Mouse (Mus musculus) c-Kit-negative CD71-positive TER-119-positive erythroid progenitor cells, embryonic 14.5 days (primary cell): ENCODE results near the gene Myl6b.

ENCODE experiments used
- DNase-seq: peaks from one replicate; pipeline ENCODE4 v3.0.0-alpha.2; 2013; ENCODE audit warnings: low read depth, low spot score

Gene Myl6b

DNA sequence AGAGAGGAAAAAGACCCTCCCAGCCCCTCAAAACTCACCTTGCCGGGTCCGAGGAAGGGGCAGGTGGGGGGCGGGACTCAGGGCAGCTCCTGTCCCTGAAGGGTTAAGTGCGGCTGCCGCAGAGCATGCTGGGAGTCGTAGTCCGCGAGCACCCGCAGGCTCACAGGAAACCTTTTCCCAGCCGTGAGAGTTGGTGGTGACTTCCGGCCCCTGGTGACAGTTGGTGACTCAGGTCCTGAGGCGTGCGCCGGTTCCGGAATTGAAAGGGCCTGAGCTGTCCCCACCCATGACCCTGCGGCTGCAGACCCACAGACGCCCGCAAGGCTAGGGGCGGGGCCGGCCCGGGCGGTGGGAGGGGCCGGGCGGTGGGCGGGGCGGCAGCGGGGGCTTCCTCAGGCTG, at the start of gene Myl6b:
TSS of gene Myl6b (minus strand) at position 96 of the 400 bp plus-strand sequence.
- peak; percentile 83 for DNase-seq

DNA sequence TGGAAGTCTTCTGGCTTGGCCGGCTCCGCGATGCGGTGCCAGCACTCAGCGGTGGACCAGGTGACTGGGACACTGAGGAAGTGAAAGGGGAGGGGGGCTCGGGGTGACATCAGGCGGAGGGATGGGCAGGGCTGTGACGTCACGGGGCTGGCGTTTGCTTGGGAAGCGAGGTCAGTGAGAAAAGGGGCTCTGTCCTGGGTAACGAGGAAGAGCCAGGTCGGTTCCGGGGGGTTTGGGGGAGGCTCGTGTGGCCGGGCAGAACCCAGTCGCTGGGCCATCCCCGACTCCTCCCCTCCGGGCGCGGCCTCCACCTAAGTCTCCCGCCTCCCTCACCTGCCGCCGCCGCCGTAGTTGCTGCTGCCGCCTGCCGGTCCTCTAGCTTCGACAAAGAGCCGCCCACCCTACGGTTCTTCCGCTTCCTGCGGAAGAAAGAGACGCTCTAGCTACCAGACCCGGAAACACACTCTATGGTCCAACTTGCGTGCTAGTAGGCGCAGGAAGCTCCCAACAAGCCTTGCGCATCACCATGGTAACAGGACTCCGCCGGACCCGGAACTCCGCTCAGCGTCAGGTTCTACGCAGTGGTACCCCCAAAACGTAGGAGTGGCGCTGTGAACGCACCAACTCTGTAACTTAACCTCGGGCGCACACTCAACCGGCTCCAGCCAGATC, 49.0 kb upstream of the Myl6b start, which contains the start of gene Zc3h10:
TSS of gene Zc3h10 (minus strand) at position 414 of the 672 bp plus-strand sequence.
- DNase-seq = peak; percentile 92

DNA sequence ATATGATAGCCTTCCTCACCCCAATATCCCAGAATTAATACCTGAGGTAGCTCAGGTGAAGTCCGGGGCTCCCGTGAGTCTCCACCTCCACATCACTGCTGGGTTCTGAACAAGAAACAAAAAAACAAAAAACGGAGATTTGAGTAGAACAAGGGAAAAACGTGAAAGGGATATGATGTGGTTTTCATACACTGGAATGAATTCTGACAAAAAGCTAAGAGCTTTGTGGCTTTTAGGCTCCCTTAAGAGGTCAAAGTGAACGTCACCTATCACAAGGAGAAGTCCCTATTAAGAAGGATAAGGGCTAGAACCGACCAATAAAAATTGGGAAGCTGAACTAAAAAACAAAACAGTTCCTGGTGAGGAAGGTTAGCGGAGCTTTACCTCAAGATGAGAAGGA, 48.3 kb upstream of the Myl6b start:
- DNase-seq = no peak

DNA sequence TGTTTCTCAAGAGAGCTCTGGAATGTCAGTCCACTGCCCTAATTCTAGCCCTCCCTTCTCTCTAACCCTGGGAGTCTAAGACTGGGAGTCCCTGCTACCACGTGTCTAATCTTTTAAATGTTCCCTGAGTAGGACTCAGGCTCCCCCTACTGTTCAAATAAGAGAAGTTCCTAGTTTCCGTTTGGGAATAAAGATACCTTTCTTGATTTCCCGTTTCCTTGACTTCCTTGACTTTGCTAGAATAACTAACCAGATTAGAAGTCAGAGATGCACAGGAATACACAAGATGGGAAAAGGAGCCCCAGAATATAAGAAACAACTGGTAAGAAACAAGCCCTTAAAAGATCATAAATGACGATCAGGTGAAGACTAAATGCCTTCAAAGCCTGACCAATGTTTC, 47.9 kb upstream of the Myl6b start:
- peak; percentile 66 for DNase-seq

DNA sequence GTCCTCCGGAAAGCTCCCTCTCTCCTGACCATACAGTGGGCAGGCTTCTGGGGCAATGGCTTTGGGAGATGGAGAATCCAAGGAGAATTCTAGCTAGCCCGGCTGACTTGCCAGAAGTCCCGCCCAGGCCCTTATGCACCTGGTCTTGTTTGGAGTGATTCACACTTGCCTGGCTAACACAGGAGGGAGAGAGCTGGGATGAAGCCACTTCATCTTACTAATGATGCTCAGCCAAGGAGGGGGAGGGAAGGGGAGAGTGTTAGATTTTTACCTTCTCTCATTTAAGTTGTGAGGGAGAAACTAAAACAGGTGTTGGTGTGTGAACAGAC, 47.0 kb upstream of the Myl6b start:
- no peak for DNase-seq

DNA sequence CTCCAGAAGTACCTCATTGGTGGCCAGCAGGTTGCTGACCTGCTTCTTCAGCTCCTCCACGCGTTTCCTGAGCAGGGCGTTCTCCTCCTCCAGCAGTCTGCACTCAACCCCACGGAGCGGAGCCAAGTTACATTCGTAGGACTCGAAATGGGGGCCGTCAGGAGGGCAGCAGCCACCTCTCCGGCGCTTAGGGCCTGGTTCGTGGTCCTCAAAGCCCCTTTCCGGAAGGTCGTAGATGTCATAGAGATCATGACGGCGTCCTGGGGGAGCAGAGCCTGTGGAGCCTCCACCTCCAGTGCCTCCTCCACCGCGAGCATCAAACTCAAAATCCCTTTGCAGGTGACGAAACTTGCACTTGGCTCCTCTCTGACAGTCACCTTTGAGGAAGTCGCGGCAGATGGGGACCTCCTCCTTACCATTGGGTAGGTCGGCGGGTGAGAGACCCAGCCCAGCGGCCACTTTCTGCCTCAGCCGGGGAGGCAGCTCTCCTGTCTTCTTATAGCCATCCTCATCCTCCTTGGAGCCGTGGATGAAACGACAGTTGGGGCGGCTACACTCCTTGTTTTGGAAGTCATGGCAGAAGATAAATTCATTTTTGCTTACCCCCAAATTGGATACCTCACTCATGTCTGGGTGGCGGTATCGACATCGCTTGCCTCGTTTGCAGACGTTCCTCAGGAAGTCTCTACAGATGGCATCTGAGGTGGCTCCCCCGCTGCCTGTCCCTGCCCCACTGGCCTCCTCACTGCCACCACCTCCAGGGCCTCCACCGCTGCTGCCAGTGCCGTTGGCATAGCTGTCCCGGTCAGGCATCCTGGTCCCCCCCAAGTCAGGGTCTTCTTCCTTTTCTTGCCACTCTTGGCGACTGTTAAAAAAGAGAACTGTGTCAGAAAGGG, 46.4 kb upstream of the Myl6b start:
- DNase-seq = no peak

DNA sequence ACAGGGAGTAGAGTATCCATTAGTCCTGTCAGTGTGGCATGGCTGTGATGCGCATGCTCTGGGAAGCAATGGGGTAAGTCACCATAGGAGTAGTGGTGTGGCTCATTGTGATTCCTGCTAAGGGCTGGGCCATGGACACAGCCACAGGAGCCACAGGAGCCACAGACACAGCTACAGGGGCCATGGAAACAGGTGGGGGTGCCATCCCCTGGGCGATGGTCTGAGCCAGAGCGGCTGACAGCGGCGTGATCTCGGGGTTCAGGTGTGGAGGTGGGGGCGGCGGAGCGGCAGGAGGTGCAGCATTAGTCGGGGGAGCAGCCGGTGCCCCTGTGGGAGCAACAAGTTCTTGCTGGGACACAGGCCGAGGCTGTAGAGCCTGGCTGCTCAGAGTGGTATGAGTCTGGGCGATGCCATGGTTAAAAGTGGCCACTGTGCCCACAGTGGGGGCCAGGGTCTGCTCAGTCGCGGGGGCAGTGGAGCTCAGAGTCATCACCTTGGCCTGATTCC, 45.7 kb upstream of the Myl6b start:
- DNase-seq = no peak

DNA sequence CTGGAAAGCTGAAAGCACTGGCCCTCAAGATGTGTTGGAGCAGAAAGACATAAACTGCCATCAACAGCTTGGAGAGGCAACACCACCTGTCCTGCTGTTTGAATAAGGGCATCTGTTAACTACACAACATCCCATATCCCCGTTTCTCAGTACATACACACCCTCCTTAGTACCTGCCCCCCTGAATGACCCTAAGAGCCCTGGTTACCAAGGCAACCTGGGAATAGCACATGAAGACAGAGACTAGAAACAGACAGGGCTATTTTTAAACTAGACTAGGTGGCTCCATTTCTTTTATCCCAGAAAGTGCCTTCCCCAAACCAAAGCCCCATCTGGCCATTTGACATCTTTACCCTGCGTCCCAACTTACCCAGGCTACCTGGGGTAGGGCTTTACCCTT, 44.6 kb upstream of the Myl6b start:
- no peak for DNase-seq

DNA sequence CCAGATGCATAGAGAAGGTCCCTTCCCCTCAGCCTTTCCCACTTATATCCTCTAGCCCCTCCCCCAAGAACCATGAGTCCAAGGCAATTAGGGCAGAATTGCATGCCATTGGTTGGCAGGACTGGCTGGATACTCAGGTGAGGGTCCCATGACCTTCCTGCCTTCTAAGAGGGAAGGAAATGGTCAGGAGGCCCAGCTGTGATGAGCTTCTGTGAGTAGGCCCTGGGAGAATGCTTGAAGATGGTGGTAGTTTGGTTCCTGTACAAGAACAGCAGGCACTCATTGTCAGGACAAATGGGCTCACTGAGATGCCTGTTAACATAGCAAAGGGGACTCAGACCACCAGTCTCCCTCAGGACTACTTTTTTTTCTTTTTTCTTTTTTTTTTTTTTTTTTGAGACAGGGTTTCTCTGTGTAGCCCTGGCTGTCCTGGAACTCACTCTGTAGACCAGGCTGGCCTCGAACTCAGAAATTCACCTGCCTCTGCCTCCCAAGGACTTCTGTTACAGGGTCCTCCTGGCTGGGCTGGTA, 39.9 kb upstream of the Myl6b start:
- DNase-seq = no peak

DNA sequence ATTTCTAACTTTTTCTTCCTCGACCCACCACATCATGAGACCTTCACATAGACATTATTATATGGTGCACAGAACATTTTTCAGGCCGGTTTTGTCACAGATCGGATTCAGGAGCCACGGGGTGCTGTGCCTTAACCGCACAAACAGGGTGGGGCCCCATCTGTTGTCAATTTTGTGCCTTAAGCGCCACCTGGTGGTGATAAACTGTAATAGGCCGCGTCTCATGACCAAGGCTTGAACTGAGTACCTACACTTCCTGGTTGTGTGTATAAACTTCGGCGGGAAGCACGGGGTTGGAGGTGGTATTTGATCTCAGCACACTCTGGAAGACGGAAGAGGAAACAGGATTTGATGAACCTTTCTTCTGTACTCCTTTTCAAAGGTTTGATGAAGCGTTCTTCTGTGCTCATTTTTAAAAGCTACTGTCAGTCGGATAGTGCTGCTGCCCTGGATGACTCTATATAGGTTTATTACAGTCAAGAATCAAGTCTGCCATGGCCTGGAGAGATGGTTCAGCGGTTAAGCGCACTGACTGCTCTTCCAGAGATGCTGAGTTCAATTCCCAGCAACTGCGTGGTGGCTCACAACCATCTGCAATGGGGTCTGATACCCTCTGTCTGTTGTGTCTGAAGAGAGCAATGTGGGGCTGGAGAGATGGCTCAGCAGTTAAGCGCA, 37.9 kb upstream of the Myl6b start:
- DNase-seq = peak; percentile 94

DNA sequence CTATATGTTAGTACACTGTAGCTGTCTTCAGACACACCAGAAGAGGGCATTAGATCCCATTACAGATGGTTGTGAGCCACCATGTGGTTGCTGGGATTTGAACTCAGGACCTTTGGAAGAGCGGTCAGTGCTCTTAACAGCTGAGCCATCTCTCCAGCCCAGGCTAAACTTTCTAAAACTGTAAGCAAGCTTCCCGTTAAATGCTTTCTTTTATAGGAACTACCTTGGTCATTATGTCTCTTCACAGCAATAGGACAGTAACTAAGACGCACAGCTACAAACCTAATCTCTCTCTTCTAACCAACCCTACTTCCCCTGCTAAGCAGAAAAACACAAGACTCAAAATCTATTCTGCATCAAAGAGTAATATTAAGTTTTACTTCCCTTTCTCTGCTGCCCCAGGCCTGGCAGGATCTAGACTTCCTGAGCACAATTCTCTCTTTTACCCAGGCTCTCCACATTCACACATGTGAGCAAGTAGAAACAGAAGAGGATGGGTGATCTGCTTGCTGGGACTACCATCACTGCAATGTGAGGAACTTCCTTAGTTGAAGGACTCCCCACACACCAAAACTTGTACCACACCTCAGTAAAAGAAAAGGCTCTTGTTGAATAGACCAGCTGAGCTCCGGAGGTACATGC, 37.3 kb upstream of the Myl6b start:
- no peak for DNase-seq

DNA sequence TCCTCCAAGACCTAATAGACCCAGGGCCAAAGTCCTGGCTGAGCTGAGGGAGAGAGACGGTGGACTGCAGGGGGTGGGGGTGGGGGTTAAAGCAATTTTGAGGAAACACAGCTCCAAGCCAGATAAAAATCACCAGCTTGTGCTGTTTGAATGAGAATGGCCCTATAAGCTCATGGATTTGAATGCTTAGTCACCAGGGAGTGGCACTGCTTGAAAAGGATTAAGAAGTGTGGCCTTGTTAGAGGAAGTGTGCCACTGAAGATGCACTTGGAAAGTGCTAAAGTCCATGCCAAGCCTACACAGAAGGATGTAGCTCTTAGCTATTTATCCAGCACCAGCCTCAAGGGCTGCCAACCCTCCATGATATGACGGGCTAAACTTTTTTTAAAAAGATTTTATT, 36.7 kb upstream of the Myl6b start:
- no peak for DNase-seq

DNA sequence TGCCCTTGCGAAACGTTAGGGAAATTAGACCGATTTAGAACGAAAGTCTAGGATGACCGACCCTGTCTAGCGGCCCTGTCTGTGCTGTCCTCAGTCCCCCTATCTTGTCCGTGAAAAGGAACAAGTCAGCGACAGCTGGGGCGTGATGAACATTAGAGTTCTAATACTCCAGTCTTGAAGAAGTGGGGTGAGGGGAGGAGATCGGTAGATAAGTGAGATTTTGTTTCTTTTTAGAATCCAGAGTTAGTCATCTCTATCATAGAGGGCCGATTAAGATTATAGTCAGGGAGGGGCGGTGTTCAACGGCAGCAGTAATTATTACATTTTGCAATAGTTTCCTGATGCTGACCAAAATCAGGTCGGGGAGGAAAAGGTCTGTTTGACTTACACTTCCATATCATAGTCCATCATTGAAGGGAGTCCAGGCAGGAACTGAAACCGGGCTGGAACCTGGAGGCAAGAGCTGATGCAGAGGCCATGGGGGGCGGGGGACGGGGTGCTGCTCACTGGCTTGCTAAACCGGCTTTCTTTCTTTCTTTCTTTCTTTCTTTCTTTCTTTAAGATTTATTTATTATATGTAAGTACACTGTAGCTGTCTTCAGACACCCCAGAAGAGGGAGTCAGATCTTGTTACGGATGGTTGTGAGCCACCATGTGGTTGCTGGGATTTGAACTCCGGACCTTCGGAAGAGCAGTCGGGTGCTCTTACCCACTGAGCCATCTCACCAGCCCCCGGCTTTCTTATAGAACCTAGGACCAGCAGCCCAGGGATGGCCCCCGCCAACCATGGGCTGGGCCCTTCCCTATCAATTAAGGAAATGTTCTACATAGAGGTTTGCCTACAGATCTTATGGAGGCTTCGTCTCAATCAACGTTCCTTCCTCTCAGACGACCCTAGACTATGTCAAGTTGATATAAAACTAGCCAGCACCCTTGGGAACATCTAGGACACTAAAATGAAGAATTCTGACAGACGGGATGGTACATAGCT, 28.2 kb upstream of the Myl6b start:
- DNase-seq = no peak

DNA sequence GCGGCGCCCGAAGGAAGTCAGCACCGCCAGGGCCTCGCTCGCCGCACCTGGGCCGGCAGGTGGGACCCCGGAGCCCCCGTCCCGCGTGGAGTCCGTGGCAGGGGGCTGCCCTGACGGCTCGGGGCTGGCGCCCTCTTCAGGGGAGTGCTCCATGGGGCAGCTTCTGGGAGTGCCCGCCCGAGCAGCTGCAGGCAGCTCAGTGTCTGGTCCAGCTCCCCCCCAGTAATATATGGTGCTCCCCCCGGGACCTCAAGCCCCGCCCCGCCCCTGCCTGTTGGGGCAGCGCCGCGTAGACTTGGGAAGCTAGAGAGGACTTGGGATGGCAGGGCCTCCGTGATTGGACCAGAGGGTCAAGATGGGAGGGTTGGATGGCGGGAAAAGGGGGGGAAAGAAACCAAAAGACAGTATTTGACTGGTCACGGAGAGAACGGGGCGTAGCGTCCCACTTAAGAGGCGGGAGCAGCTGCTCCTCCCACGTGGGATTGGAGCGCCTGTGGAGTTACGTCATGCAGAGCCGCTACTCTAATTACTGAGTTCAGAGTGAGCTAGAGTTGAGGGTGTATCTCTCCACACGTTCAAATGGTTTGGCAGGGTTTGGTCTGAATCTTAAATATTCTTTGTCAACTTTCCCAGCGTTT, 27.3 kb upstream of the Myl6b start, which contains the start of gene Esyt1:
TSS of gene Esyt1 (minus strand) at position 201 of the 638 bp plus-strand sequence.
- peak; percentile 94 for DNase-seq

DNA sequence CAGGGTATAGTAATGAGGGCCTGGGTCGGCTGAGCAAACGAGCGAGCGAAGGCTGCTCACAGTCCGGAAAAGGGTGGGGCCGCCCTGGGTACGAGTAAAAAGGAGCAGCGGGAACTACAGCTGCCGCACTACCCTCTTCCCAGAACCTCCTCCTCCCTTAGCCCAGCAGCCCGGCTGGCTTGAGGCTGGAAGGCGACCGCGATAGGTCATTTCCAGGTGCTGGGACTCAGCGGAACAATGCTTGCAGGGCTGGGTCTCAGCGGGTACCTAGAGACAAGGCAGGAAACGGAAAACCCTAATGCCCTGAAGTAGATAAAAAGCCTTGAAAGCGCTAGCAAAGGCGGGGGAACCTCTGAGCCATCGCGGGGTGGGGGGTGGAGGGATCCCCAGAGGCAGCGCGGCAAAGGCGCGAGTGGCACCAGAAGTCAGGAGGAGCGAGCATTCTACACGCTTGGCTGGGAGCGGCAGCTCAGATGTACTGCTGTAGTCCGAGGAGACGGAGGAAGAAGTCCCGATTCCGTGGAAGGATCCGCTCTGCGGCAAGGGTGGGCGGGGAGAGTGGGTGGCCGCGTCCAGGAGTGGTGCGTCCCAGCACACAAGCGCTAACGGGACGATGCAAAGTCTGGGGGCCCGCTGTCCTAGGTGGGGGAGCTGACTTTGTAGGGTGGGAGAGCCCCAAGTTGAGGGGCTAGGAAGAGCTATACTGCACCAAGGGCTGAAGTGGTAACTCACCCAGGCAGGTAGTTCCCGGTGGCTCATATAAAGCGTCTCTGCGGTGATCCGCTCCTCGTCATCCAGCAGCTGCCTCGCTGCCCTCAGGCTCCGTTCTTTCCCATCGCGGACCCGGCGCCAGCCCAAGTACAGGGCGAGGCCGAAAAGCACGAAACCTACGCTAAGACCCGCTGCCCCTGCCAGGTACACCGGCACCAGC, 26.5 kb upstream of the Myl6b start:
- peak; percentile 37 for DNase-seq

DNA sequence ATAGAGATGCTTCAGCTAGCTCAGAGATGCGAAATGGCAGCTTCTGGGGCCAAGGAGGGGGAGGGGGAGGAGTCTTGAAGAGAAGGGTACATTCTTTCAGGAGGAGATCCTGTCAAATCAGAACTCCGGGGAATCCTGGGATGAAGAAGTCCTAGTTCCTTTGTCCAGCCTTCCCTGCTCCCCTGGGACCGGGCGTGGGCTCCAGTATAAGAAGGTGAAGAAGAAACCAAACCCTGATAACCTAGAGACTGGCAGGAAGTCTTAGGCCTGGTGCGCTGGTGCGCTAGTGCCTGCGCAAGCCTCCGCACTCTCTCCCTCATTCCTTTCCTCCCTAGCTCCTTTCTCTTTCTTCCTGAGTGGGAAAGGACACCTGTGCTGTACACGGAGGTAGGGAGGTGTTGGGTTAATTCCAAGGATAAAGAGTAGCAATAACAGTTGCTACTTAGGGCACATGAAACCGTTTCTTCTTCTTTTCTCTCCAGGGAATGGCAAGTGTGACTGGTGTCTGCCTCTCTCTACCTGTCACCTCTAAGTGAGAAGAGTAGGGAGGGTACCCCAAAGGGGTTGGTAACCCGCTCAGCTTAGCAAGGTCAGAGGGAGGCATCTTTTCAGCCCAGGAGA, 25.7 kb upstream of the Myl6b start:
- DNase-seq = no peak

DNA sequence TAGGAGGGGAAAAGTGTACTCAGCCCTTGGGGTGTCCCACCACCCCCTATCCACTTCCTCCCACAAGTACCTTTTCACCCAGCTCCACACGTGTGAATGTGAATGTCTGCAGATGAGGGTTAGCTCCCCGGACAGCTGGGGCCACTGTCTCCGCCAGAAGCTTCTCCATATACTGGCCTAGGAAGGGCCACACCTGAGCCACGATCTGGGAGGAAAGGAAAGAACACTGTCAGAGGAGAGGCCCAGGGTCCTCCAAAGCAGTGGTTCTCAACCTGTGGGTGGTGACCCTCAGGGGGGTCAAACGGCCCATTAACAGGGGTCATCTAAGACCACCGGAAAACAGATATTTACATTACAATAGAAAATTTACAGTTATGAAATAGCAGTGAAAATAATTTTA, 23.9 kb upstream of the Myl6b start:
- no peak for DNase-seq

DNA sequence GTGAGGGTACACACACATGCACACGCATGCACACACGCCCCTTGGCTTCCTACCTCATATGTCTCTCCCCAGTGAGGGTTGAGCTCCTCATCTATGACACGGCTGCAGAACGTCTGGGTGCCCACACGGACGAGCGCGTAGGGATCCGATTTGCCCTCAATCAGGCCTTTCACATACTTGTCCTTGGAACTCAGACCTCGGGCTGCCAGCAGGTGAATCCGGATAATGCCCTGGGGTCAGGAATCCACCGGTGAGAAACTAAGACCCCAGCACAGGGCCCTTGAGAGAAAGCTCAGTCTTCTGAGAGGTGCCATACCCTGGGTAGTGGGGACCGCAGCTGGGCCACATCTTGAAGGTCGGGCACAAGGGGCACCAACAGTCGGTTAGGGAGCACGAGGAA, 22.1 kb upstream of the Myl6b start:
- DNase-seq = no peak
